Mouse (Mus musculus): ENCODE results near the gene Chd1l. TPM values are rescaled to one million over a fixed set of nuclear protein-coding genes. Genes with fewer than 3 reads are reported as not detected.

Gene Chd1l
- total RNA-seq, 2 experiments from 2014 or later: 11.0 to 11.1 TPM

DNA sequence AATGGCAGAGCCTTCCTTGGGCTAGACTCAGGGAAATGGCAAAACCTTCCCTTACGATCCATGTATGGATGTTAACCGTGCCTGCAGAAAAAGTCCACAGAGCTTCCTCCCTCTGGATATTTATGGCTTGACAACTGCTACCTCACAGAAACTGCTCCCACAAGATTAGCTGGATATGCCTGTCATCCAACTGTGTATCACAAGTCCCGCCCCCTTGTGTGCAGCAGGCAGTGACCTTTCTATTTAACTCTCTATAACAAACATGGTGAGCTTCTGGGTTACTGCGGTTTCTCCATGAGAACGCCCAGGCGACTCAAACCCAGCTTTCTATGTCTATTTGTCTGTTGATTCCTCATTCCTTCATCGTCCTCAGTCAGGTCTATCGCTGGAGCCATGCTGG, 7.9 kb upstream of the Chd1l start:
- no peak for DNase-seq (ENCODE audit: low spot score)

DNA sequence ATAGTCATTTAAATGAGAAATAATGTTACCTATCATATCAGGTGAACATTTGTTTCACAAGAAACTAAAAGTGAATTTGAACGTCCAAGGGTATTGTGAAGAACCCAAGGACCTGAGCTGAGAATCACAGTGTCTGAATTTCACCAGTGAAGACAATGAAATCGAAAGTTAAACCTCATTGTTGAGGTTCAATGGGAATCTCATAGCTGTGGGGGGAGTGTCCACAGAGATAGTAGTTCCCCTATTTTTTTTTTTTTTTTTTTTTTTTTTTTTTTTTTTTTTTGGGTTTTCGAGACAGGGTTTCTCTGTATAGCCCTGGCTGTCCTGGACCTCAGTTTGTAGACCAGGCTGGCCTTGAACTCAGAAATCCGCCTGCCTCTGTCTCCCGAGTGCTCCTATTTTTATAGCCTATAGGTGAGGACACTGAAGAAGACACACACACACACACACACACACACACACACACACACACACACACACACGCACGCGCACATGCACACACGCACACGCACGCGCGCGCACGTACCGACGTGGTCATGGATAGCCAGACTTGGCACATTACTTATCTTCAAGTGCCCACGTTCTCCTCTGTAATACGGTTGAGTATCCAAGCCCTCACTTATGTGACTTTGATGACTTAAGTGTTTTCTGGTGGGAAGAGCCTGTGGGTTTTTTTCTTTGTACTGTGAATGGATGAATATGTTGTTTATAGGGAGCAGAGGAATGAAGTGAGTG, 7.3 kb upstream of the Chd1l start:
- no peak for DNase-seq (ENCODE audit: low spot score)

DNA sequence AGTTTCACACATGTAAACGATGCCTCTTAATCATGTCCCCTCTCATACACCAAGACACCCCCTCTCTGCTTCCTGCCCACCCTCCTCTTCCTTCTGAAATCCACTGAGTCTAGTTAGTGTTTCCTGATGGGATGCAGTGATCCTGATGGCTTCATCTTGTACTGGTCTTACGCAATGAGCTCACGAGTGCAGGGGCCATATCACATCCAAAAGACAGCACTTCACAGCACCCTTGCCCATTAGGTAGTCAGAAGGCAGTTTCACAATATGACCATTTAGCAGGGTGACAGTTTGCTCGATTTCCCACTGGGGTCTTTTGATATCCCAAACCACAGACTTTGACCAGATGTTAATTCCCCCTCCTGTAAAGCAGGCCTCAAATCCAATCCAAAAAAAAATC, 5.9 kb upstream of the Chd1l start:
- DNase-seq (ENCODE audit: low spot score): no peak

DNA sequence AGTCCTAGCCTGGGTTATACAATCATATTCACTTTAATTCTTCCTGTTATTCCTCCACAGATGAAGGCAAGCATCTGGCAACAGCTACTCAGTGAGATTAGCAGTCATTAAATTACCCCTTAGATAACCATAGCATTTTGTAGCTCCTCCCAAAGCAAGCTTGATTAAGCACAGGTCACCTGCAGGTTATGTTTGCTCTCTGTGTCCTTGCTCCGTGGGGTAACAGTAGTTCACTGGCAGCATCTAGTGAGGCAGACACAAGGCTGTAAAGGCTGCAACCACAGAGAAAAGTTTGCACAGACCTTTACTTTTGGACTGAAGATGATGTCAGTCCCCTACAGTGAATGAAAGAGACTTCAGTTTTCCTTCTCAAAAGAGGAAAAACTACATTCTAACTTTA, 5.2 kb upstream of the Chd1l start:
- DNase-seq (ENCODE audit: low spot score): no peak

DNA sequence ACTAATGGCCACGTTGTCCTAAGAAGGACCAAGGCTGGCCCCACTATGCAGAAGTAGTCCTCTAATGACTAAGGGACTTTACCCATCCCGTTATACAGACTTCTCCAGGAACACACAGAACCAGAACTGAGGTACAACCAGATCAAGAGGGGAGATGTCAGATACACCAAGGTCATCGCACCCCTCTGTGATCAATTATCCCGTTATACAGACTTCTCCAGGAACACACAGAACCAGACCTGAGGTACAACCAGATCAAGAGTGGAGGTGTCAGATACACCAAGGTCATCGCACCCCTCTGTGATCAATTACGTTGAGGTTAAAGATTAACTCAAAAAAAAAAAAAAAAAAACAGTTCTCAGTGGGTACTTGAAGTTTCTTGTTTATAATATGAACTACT, 1.0 kb upstream of the Chd1l start:
- DNase-seq (ENCODE audit: low spot score): no peak

DNA sequence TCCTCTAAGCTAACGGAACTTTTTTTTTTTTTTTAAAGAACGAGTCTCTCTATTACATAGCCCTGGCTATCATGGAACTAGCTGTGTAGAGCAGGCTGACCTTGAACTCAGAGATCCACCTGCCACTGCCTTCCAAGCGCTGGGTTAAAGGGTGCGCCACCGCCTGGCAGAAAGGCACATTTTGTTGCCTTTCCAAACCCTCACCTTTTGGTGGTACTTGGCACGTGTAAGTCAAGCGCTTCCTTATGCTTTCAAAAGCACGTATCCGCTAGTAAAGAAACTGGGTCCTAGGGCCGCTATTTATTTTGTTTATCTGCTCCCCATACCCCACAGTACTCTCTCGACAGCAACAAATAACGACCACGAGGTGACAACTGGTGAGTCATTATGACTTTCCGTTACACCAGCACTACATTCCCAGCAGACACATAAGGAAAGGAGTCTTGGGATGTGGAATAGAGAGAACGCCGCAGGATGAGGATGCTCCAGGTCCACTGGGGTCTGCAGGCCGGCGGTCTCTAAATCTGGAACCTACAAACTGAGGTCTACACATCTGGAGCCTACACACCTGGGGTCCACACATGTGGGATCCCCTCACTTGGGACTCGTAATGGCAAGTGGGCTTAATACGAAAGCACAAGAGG, 680 bp downstream of the Chd1l start:
- peak; percentile 25 for DNase-seq (ENCODE audit: low spot score)

DNA sequence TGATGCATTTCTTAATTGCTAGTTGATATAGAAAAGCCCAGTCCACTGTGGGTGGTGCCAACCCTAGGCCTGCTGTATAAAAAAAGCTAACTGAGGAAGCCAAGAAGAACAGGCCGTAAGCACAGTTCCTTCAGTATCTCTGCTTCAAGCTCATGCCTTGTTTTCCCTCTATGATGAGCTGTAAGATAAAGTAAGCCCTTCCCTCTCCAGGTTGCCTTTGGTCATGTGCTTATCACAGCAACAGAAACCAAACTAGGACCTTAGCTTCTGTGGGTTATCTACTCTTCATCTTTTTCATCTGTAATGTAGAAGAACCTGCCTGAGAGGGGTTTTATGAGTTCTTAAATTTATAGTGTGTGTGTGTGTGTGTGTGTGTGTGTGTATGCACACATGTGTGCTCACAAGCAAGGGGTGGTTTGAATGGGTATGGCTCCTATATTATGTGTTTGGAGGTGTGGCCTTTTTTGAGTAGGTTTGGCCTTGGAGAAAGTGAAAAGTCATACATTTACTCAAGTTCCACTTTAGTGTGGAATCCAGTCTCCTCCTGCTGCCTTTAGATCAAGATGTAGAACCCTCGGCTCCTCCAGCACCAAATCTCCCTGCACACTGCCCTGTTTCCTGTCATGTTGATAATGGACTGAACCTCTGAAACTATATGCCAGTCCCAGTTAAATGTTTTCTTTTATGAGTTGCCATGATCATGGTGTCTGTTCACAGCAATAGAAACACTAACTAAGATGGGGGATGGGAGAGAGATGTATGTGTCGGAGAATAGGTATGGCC, 9.8 kb downstream of the Chd1l start:
- no peak for DNase-seq (ENCODE audit: low spot score)

DNA sequence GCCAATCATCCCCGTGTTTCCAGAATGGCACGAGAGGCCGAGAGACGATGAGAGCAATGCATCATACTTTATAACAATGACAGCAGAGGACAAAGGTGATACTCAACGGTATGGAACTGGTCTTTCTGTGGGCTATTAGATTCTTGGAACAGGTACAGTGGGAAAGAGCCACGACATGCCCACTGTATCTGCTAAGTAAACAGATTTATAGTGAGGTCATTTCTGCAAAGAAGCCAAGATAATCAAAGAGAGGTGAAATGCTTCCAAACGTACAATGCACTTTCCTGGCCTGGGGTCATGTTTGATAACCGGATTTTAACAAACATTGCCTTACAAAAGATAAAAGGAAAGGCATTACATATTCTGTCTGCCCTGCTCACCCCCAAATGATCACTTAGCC, 13.2 kb downstream of the Chd1l start:
- no peak for DNase-seq (ENCODE audit: low spot score)

DNA sequence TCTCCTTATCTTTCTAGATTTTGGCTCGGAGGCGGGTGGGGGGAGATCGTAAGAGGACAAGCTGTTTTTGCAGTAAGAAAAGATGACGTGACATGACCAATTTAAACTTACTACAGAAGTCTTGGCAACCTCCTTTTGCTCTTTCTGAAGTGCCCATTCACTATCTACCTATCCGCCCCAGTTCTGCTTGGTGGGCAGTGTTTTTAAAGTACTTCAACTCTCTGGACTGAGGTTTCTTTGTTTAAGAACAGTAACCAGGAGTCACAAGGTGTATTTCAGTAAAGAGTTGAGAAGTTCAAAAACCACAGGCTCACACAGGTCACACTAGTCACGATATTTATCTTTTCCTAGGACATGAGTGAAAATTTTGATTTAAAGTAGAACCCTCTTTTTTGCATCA, 14.9 kb downstream of the Chd1l start:
- no peak for DNase-seq (ENCODE audit: low spot score)

DNA sequence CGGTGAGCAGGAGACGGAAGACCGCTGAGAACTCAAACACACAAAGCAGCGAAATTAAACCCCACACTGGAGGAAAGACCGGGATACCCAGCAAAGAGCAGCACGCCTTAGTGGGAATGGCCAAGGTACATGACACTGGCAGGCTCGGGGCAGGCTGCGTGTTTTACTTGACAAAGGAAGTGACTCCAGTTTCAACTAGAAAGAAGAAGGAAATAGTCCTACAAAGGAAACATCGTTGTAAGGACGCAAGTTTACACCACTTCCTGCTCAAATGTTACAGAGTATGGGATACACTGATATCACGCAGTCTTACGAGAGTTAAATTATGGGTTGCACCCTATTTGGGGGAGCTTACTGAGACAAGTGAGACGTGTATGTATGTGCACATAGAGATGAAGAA, 15.9 kb downstream of the Chd1l start:
- DNase-seq (ENCODE audit: low spot score): no peak

DNA sequence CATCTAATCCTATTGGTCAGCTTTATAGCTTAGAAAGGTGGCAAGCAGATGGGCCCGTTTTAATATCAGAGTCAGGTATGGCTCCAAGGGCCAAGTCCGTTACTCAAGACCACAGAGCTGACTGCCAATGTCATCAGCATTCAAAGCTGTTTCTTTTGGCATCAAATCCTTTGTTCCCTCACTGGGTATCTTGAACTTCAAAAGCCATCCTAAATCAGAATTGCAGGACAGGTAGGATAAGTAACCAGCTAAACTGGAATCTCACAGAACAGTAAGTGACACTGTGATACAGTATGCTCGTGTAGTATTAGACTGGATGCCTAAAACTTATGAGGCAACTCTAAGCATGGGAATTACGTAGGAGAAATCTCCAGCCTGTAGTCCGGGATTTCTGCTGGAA, 16.9 kb downstream of the Chd1l start:
- DNase-seq (ENCODE audit: low spot score): no peak

DNA sequence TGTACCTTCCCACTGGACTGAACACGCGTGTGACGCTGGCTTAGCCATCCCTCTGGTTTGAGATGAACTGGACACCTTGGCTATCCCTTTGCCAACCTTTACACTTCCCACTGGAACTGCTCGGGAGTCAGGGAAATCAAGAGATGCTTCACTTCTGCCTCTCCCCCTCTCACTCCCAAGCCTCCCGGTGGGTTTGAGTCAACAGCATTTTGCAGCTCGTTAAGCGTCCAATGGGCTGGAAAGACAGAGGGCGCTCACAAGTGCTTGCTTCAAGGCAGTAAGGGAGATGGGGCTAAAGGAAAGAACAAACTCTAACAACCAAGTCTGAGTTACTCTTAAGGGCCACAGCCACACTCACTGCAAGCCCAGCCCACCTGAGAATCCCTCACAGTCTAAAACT, 19.3 kb downstream of the Chd1l start:
- DNase-seq (ENCODE audit: low spot score): no peak

DNA sequence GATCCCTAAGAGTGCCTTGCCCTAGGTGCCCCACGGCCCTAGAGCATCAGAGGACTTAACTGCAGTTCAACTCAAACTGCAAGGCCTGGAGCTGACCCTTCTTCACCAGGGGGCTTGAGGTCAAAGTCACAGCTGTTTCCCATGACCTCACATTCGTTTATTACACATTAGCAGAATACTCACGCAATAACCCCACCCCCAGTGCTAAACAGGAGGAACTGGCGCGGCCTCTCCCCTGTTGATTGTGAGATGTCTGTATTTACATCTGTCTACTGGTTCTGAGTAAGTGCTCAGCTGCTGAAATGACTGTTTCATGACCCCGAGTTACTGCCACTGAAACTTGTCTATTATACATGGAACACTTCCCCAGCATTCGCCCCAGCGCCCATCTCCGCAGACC, 22.3 kb downstream of the Chd1l start:
- no peak for DNase-seq (ENCODE audit: low spot score)

DNA sequence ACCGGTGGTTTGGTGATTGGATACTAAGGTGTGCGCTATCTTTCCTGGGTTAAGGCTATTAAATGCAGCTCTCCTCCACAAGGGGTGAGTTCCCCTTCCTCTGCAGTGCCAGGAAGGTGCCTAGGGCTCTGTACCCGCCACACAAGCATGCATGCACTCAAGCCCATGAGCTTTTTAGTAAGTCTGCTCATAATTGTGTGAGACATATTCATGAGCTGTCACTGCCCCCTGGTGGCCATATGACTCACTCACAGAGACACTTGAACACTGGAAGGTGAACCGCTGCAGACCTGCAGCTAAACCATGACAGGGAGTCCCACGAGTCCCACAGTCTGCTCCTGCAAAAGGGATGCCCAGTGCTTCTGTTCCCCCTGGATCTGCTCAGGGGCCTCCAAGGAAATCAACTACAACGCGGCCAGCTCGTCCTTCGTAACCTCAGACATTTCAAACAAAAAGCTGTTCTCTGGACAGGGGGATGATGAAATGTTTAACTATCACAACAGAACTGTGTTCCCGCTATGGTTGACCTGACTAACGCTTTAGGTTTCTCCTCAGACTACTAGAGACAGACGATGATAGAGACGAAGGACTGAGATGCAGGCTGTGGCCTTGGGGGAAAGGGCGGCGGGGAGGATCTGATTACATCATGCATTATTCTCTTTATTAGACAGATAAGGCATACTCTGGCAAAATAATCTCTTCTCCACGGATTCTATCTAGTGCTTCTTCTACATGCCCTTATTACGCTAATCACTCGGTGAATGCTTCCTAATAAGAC, 24.4 kb downstream of the Chd1l start:
- DNase-seq (ENCODE audit: low spot score): peak; percentile 54

DNA sequence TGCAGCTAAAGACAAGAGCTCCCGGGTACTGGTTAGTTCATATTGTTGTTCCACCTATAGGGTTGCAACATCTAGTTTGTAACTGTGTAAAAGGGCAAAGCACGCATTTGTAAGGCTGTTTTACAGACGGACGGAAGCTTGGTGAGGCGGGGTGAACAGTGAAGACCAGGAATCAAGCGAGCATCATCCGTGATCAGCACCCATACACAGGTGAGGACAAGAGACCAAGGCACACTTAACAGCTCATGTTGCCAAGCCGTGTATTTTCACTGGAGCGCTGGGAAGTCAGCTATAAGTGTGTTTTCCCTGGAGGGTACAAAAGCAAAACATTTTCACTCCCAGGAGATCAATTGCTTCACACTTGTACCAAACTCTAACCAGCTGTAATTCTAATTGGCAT, 36.2 kb downstream of the Chd1l start:
- DNase-seq (ENCODE audit: low spot score): no peak

DNA sequence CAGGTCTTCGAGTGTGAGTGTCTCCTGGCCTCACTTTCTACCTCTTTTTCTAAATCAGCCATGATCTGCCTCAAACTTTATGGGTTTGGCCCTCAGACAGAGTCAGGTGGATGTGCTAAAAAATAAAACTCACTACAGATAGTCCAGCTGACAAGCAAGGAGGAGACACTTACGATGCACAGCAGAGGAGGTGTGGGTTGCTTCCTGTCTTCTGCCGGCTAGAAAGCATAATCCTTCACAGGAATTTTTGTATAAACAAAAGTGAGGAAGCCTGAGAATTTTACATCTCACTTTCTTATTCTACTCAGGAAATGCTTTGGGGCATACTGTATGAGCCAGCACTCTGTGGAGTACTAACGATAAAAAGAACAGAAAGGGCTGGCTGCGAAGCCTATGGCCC, 45.4 kb downstream of the Chd1l start:
- DNase-seq (ENCODE audit: low spot score): no peak

DNA sequence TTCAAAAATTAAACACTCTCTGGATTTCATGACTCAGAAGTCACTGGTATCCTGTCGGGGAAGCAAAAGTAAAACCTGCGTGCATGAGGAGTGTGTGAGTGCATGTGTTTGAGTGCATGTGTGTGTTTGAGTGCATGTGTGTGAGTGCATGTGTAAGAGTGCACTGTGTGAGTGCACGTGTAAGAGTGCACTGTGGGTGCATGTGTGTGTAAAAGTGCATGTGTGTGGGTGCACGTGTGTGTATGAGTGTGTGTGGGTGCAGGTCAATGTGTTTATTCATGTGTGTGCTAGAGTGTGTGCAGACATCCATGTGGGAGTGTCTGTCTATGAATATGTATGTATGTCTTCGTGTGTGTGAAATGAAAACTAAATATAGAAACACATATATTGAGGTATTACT, 51.4 kb downstream of the Chd1l start:
- no peak for DNase-seq (ENCODE audit: low spot score)

DNA sequence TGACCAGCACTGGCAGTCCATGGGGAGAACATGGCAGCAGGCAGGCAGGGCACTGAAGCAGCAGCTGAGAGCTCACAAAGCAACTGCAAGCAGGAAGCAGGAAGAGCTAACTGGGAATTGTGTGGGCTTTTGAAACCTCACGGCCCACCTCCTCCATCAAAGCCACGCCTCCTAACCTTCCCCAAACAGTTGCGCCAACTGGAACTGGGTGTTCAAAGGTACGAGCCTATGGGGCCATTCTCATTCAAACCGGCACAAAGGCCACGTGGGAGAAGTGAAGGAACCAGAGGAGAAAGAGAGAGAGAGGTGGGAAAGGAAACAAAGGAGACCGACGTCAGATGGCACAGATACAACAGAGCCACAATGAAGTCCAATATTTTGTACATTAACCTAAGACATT, 63.8 kb downstream of the Chd1l start:
- DNase-seq (ENCODE audit: low spot score): no peak

DNA sequence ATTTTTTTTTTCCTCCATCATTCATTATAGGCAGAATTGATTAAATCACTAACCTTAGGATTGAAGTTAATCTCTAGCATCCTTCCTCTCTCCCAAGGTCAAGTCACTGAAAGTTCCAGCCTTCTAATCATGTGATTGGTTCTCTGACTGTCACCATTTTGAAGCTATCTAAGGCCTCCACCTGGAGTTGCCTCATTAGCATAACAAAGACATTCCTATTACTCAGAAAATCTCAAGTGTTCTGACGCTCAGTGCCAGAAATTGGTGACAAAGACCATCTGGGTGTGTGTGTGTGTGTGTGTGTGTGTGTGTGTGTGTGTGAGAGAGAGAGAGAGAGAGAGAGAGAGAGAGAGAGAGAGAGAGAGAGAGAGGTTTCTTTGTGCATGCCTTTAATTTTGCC, 69.8 kb downstream of the Chd1l start:
- DNase-seq (ENCODE audit: low spot score): no peak

DNA sequence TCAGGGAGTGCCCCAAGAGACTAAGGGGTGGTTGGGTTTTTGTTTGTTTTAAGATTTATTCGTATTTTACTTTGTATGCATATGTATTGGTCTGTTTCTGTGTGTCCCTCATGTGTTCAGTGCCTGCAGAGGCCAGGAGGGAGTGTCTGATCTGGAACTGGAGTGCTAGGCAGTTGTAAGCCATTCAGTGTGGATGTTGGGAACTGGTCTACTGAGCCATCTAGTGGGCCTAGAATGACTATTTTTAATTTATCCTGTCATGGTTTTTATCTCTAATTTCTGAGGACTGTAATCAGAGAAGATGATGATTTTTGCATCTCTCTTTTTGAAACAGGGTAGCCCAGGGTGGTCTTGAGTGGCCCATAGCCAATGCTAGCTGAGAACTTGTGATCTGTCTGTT, 71.4 kb downstream of the Chd1l start:
- DNase-seq (ENCODE audit: low spot score): no peak

DNA sequence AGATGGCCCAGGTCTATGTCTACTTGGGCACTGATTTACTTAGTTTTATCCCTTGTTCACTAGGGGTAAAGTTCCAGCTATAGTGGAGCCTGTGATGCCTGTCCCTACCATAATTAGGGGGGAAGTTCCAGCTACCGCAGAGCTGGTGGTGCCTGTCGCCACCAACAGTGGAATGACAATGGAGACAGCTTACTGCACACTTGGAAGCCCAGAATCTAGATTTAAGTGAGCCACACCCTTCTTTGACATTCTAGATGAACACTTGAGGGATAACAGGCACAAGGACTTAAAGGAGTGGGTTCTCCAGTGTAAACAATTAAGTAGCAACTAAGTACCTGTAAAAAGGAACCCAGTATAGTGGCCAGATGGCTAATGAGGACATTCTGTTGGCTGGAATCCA, 73.0 kb downstream of the Chd1l start:
- no peak for DNase-seq (ENCODE audit: low spot score)

DNA sequence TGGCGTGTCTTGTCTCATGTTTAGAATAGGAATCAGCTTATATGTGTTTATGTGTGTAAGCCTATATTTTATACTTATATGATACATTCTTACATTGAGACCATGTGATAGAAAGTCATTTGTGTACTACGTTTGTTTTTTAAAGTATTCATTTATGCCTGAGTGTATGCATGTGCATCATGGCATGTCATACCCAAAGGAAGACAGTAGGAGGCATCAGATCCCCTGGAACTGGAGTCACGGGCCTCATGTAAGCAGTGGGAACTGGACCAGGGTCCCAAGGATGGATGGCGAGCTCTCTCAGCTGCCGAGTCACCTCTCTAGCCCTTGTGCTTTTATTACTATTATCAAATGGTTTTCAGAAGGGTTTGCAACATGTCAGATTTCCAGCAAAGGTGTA, 74.3 kb downstream of the Chd1l start:
- no peak for DNase-seq (ENCODE audit: low spot score)
